Mouse (Mus musculus): ENCODE results near the gene Atg7.

DNA sequence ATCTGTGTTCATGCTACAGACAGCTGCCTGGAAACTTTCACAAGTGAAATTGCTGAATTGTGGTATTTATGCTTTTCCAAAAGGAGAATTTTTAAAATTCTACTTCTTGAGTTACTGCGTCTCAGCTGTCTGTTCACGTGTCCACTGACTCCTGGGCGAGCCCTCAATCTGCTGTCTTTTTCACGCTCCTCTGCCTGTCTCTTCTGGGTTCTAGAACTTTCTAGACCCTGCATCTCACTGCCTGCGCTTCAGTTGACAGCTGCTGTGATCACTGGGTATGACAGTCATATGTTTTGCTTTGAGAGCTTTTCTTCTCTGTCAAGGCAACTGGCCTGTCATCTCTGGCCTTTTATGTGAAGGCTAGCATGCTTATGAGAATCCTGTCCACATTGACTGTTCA lies 132.3 kb downstream of the Atg7 start:
- TF ChIP-seq CTCF (IDR thresholded peaks at IDR 0.05; ENCODE audit: low read depth) (no peak), EP300 (IDR thresholded peaks at IDR 0.05; ENCODE audit: low read depth) (no peak)
